Mouse (Mus musculus) liver, postnatal 0 days (tissue): Measurements from ENCODE around the gene Slc38a8. TPM values are rescaled to one million over a fixed set of nuclear protein-coding genes. Genes with fewer than 3 reads are reported as not detected.

Experiments
- ATAC-seq: fragments of 200-750 bp; cut with Nextera tagmentation; 2 replicates; pipeline ENCODE4 v1.8.0; 2017; ENCODE audit warnings: mild to moderate bottlenecking, moderate library complexity
- DNase-seq: peaks from one replicate; pipeline ENCODE4 v3.0.0-alpha.2; 2016
- H3K27ac ChIP-seq: fragments of 300-500 bp; sonication (generic); 2 replicates; pipeline ENCODE4 v1.5.1; 2014; ENCODE audit warnings: antibody characterized with exemption, moderate library complexity, mild to moderate bottlenecking, low read depth
- H3K27me3 ChIP-seq: fragments of 300-500 bp; sonication (generic); 2 replicates; pipeline ENCODE4 v1.6.1; 2014; ENCODE audit warnings: low read length, control low read depth, mixed read lengths; ENCODE audit not compliant: insufficient read depth
- H3K36me3 ChIP-seq: fragments of 300-500 bp; sonication (generic); replicated peaks from 2 replicates; pipeline ENCODE4 v1.6.1; 2014; ENCODE audit warnings: mild to moderate bottlenecking, control low read depth, low read length, moderate library complexity, mixed read lengths; ENCODE audit not compliant: insufficient read depth
- H3K4me1 ChIP-seq: fragments of 300-500 bp; sonication (generic); 2 replicates; pipeline ENCODE4 v1.6.1; 2014; ENCODE audit warnings: antibody characterized with exemption, mild to moderate bottlenecking, control low read depth; ENCODE audit not compliant: insufficient read depth
- H3K4me2 ChIP-seq: fragments of 300-500 bp; sonication (generic); 2 replicates; pipeline ENCODE4 v1.6.1; 2014; ENCODE audit warnings: low read depth, mild to moderate bottlenecking, low read length, moderate library complexity, mixed read lengths
- H3K4me3 ChIP-seq: fragments of 300-500 bp; sonication (generic); 2 replicates; pipeline ENCODE4 v1.5.1; 2014; ENCODE audit warnings: low read depth, low read length
- H3K9ac ChIP-seq: fragments of 300-500 bp; sonication (generic); replicated peaks from 2 replicates; pipeline ENCODE4 v1.6.1; 2014; ENCODE audit warnings: mild to moderate bottlenecking, moderate library complexity
- H3K9me3 ChIP-seq: fragments of 300-500 bp; sonication (generic); 2 replicates; pipeline ENCODE4 v1.6.1; 2016; ENCODE audit warnings: mild to moderate bottlenecking, control low read depth, low read length, mixed read lengths
- CTCF ChIP-seq: sonication (generic); IDR thresholded peaks from 2 replicates; pipeline ENCODE4 v1.5.1; 2016; ENCODE audit warnings: antibody characterized with exemption, low read depth
- EP300 ChIP-seq: IDR thresholded peaks from 2 replicates; pipeline ENCODE4 v1.6.1; 2016; ENCODE audit warnings: antibody characterized with exemption, low read depth, mild to moderate bottlenecking
- WGBS: fragments of 180-500 bp; shearing (Covaris S2); extraction: QIAGEN DNeasy Blood & Tissue Kit; methylation state at CpG from one replicate; pipeline ENCODE4 v1.1.7; 2014; ENCODE audit not compliant: insufficient replicate concordance; 5-methylcytosine and 5-hydroxymethylcytosine counted together
- polyA plus RNA-seq: library from polyadenylated mRNA; unstranded; fragments of >200 nt; fragmentation: Nextera tagmentation; extraction: Ambion mirVana; gene quantifications from 2 replicates; pipeline ENCODE4 v1.2.1, GENCODE M21; 2015

The Slc38a8 gene
- polyA plus RNA-seq, 1 experiment from 2014 or later, result not detected

DNA sequence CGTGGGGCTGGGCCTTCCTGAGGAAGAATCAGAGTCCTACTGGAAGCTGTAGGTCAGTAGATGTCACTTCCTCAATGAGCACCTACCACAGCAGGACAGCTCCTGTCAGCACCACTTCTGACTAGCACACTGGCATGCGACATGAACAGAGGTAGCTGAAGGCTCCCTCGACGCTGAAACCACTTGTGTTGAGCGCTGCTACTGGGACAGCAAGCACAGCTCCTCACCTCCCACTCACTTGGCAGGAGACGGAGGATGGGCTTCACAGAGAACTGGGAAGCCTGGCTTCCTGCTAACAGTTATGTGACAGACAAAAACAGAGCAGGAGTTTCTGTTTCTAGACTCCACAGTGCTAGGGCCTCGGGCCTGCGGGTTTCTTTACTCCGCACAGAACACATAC is 30.5 kb upstream of the Slc38a8 start:
- Histone ChIP-seq H3K27ac (no peak overlapping the region), H3K36me3 (peaks cover 95% of the 10 kb centered on the region), H3K4me1 (no peaks in the 10 kb centered on the region), H3K9me3 (no peaks in the 10 kb centered on the region), H3K4me2 (no peak overlapping the region), H3K9ac (no peak overlapping the region), H3K4me3 (no peak overlapping the region), H3K27me3 (no peaks in the 10 kb centered on the region)
- 82% methylated on average over 9 of the region's 9 CpGs for WGBS
- no peak for DNase-seq
- no peak for TF ChIP-seq CTCF
- TF ChIP-seq EP300, result no peak
- no peak for ATAC-seq

DNA sequence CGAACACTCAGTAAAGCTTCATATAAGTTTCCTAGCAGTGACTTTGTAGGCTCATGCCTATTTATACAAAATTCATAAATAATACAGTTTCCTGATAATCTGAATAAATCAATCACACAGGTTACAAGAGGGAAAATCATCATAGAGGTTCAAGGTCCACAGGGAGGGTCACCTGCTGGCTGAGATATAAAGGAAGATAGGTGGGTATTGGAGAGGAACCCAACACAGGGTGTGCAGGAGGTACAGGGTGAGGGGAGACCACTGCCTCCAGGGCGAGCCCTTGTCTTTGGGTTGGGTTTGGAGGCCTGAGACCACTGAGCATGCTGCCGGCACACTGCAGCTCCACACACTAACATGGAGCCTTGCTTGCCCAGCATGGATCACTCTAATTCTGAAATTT is 29.9 kb upstream of the Slc38a8 start:
- Histone ChIP-seq H3K9ac (no peak overlapping the region), H3K9me3 (no peaks in the 10 kb centered on the region), H3K4me3 (no peak overlapping the region), H3K4me2 (no peak overlapping the region), H3K36me3 (peaks cover 93% of the 10 kb centered on the region), H3K27me3 (no peaks in the 10 kb centered on the region), H3K27ac (no peak overlapping the region), H3K4me1 (no peaks in the 10 kb centered on the region)
- DNase-seq, result no peak
- WGBS, result 90% methylated on average over 3 of the region's 3 CpGs
- ATAC-seq, result no peak
- TF ChIP-seq EP300, result no peak
- TF ChIP-seq CTCF, result no peak

DNA sequence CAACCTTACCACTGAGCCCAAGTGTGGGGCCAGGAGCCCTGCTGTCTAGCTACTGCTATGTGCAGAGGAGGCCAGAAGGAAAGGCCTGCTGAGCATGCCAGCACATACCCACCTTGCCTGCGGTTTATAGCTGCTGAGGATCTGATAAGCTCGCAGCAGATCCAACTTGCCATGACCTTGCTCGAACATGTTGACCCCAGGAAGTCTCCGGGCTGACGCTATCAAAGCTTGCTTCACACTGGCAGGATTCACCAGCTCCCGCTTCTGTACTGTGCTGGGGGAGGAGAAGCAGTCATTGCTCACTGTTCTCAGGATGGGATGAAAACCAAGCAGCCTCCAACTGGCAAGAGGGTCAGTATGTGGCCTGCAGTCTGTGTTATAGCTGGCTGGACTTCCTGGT is 29.4 kb upstream of the Slc38a8 start:
- peaks cover 88% of the 10 kb centered on the region for H3K36me3 ChIP-seq
- ATAC-seq, result no peak
- H3K4me1 ChIP-seq, result no peaks in the 10 kb centered on the region
- H3K4me2 ChIP-seq, result no peak overlapping the region
- DNase-seq, result no peak
- 69% methylated on average over 6 of the region's 6 CpGs for WGBS
- no peak for TF ChIP-seq CTCF
- no peak for TF ChIP-seq EP300
- no peaks in the 10 kb centered on the region for H3K27me3 ChIP-seq
- no peaks in the 10 kb centered on the region for H3K9me3 ChIP-seq
- H3K9ac ChIP-seq, result no peak overlapping the region
- no peak overlapping the region for H3K27ac ChIP-seq
- no peak overlapping the region for H3K4me3 ChIP-seq

DNA sequence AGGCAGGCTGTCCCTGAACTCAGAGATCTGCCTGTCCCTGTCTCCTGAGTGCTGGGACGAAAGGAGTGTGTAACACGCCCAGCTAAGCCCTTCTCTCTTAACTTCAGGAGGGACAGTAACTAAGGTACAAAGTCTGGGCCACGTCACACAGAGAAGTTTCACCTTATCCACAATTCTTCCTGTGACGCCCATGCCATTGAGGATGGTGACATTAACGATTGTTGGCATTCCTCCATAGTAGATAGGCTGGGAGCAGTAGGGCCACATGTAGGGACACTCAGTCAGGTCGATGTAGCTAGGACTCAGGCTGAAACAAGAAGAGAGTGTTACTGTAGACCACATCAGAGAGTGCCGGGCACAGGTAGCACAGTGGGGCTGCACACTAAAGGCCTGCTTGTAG is 27.3 kb upstream of the Slc38a8 start:
- Histone ChIP-seq H3K4me3 (no peak overlapping the region), H3K9me3 (no peaks in the 10 kb centered on the region), H3K4me2 (no peak overlapping the region), H3K9ac (no peak overlapping the region), H3K27me3 (no peaks in the 10 kb centered on the region), H3K27ac (no peak overlapping the region), H3K4me1 (no peaks in the 10 kb centered on the region), H3K36me3 (peaks cover 88% of the 10 kb centered on the region)
- TF ChIP-seq CTCF (no peak), EP300 (no peak)
- ATAC-seq (no peak), DNase-seq (no peak)
- WGBS, result 86% methylated on average over 7 of the region's 7 CpGs

DNA sequence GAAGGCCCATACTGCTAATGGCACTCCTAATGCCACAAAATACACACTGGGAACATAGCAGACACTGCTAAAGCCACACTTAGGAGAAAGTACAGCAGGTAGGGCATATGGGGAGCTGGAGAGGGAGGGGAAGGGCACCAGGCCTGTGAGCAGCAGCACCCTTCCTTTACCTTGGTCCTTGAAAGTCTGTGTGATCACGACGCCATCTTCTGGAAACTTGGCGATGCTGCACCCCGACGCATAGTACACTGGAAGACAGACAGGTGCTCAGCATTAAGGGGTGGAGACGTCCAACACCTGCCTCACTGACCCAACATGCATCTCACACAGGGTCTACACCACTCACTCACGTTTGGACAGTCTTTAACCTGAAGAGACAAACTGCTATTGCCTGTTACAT is 18.6 kb upstream of the Slc38a8 start:
- Histone ChIP-seq H3K27me3 (no peaks in the 10 kb centered on the region), H3K9ac (no peak overlapping the region), H3K4me2 (no peak overlapping the region), H3K36me3 (peaks cover 83% of the 10 kb centered on the region), H3K4me3 (no peak overlapping the region), H3K4me1 (no peaks in the 10 kb centered on the region), H3K27ac (no peak overlapping the region), H3K9me3 (no peaks in the 10 kb centered on the region)
- DNase-seq, result no peak
- peak; percentile 53 for TF ChIP-seq CTCF
- no peak for TF ChIP-seq EP300
- no peak for ATAC-seq
- WGBS, result 79% methylated on average over 7 of the region's 7 CpGs

DNA sequence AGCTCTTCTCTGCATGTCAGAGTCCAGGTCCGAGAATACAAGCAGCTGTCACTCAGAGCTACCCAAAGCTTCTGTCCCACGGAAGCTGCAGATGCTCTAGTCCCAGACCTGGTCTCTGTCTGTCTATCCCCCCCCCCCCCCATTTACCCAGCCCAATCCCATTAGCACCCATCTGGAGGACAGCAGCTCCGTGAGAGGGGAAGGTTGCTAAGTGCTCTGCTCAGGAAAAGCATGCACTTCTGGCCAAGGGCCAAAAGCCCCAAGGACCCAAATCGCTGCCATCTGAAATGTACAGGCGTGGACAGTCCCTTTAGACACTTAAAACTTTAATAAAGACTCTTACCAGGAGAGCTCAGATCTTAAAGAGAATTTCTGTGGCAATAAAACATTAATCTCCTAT is 15.2 kb upstream of the Slc38a8 start:
- no peaks in the 10 kb centered on the region for H3K9me3 ChIP-seq
- H3K4me1 ChIP-seq, result no peaks in the 10 kb centered on the region
- DNase-seq, result no peak
- H3K36me3 ChIP-seq, result peaks cover 84% of the 10 kb centered on the region
- 84% methylated on average over 5 of the region's 5 CpGs for WGBS
- no peak overlapping the region for H3K27ac ChIP-seq
- no peaks in the 10 kb centered on the region for H3K27me3 ChIP-seq
- H3K4me3 ChIP-seq, result no peak overlapping the region
- TF ChIP-seq EP300 (no peak), CTCF (no peak)
- no peak overlapping the region for H3K4me2 ChIP-seq
- no peak overlapping the region for H3K9ac ChIP-seq
- no peak for ATAC-seq

DNA sequence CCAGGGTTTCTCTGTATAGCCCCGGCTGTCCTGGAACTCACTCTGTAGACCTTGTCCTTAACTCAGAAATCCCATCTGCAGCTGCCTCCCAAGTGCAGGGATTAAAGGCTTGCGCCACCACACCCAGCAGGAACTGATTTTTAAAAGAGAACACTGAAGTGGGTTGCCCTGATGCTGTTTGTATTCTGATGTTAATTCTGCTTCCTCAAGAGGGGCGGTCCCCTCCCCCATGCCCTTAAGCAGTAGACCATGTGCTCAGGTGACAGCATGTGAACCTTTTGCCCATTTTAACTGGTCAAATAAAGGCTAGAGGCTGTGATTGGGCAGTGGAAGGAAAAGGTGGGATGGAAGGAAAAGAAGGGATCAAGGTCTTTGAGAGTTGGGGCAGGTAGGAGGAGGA is 14.3 kb upstream of the Slc38a8 start:
- Histone ChIP-seq H3K4me2 (no peak overlapping the region), H3K27ac (no peak overlapping the region), H3K9me3 (no peaks in the 10 kb centered on the region), H3K36me3 (peaks cover 84% of the 10 kb centered on the region), H3K4me1 (no peaks in the 10 kb centered on the region), H3K27me3 (no peaks in the 10 kb centered on the region), H3K9ac (no peak overlapping the region), H3K4me3 (no peak overlapping the region)
- ATAC-seq (no peak), DNase-seq (no peak)
- no peak for TF ChIP-seq EP300
- no peak for TF ChIP-seq CTCF
- 82% methylated on average over 3 of the region's 3 CpGs for WGBS
